Mouse (Mus musculus): Measurements from ENCODE around the gene Gm7247.

Gm7247 gene

GRCm38 (mm10) chr14:51361456-51361855 is at the start of gene Gm7247:
TSS of gene Gm7247 (plus strand) at chr14:51361756.
- 83% methylated on average over 1 of the region's 1 CpGs for WGBS

GRCm38 (mm10) chr14:51324001-51324400 is 37.6 kb upstream of the Gm7247 start:
- WGBS, result 16% methylated on average over 1 of the region's 1 CpGs

GRCm38 (mm10) chr14:51358111-51358982 is 3.2 kb upstream of the Gm7247 start:
- WGBS, result 3% methylated on average over 75 of the region's 75 CpGs

- 96% methylated on average over 20 of the region's 20 CpGs for WGBS
These were observed 21.2 kb downstream of the Gm7247 start for GRCm38 (mm10) chr14:51382805-51383204.

GRCm38 (mm10) chr14:51384351-51384750 is 22.8 kb downstream of the Gm7247 start:
- WGBS, result 96% methylated on average over 10 of the region's 10 CpGs

GRCm38 (mm10) chr14:51385741-51386140 is 24.2 kb downstream of the Gm7247 start:
- 48% methylated on average over 4 of the region's 4 CpGs for WGBS

- WGBS, result 96% methylated on average over 8 of the region's 8 CpGs
These were observed 26.2 kb downstream of the Gm7247 start for GRCm38 (mm10) chr14:51387768-51388167.

GRCm38 (mm10) chr14:51388222-51388621 is 26.7 kb downstream of the Gm7247 start:
- WGBS, result 97% methylated on average over 9 of the region's 9 CpGs

GRCm38 (mm10) chr14:51410520-51410919 is 49.0 kb downstream of the Gm7247 start, which contains the start of gene Vmn2r88:
TSS of gene Vmn2r88 (plus strand) at chr14:51410820.
- WGBS, result 88% methylated on average over 1 of the region's 1 CpGs

GRCm38 (mm10) chr14:51423885-51424284 is 62.3 kb downstream of the Gm7247 start:
- 64% methylated on average over 2 of the region's 2 CpGs for WGBS

- 95% methylated on average over 16 of the region's 16 CpGs for WGBS
These were observed 73.0 kb downstream of the Gm7247 start for GRCm38 (mm10) chr14:51434546-51434945.

- 97% methylated on average over 26 of the region's 26 CpGs for WGBS
These were observed 73.5 kb downstream of the Gm7247 start for GRCm38 (mm10) chr14:51435020-51435419.

- 76% methylated on average over 4 of the region's 4 CpGs for WGBS
These were observed 77.4 kb downstream of the Gm7247 start for GRCm38 (mm10) chr14:51438955-51439354.

- WGBS, result 83% methylated on average over 2 of the region's 2 CpGs
These were observed 90.0 kb downstream of the Gm7247 start, which contains the start of gene Vmn2r89 for GRCm38 (mm10) chr14:51451557-51451956. TSS of gene Vmn2r89 (plus strand) at chr14:51451857.

- 89% methylated on average over 10 of the region's 10 CpGs for WGBS
These were observed 118.7 kb downstream of the Gm7247 start for GRCm38 (mm10) chr14:51480278-51480677.

GRCm38 (mm10) chr14:51481332-51482015 is 119.9 kb downstream of the Gm7247 start:
- 94% methylated on average over 12 of the region's 12 CpGs for WGBS

- 81% methylated on average over 5 of the region's 5 CpGs for WGBS
These were observed 120.6 kb downstream of the Gm7247 start for GRCm38 (mm10) chr14:51482051-51482715.

GRCm38 (mm10) chr14:51482971-51483381 is 121.4 kb downstream of the Gm7247 start:
- 86% methylated on average over 10 of the region's 10 CpGs for WGBS

- WGBS, result 100% methylated on average over 1 of the region's 1 CpGs
These were observed 122.1 kb downstream of the Gm7247 start for GRCm38 (mm10) chr14:51483671-51484070.

GRCm38 (mm10) chr14:51486111-51486510 is 124.6 kb downstream of the Gm7247 start:
- WGBS, result 74% methylated on average over 1 of the region's 1 CpGs

GRCm38 (mm10) chr14:51495781-51496180 is 134.2 kb downstream of the Gm7247 start:
- WGBS, result 87% methylated on average over 2 of the region's 2 CpGs

GRCm38 (mm10) chr14:51496955-51497354 is 135.4 kb downstream of the Gm7247 start:
- WGBS, result 89% methylated on average over 1 of the region's 1 CpGs

Measured in cerebral cortex, adult 2 months (tissue).